Mouse (Mus musculus) urinary bladder, postnatal 14 days (tissue): Measurements from ENCODE around the gene Phf1.
A peak's percentile ranks its signal among the peaks of the same experiment; 100 is the strongest.

Experiments used
- DNase-seq: peaks from one replicate; pipeline ENCODE4 v3.0.0; 2021; ENCODE audit warnings: low spot score

The Phf1 gene

DNA sequence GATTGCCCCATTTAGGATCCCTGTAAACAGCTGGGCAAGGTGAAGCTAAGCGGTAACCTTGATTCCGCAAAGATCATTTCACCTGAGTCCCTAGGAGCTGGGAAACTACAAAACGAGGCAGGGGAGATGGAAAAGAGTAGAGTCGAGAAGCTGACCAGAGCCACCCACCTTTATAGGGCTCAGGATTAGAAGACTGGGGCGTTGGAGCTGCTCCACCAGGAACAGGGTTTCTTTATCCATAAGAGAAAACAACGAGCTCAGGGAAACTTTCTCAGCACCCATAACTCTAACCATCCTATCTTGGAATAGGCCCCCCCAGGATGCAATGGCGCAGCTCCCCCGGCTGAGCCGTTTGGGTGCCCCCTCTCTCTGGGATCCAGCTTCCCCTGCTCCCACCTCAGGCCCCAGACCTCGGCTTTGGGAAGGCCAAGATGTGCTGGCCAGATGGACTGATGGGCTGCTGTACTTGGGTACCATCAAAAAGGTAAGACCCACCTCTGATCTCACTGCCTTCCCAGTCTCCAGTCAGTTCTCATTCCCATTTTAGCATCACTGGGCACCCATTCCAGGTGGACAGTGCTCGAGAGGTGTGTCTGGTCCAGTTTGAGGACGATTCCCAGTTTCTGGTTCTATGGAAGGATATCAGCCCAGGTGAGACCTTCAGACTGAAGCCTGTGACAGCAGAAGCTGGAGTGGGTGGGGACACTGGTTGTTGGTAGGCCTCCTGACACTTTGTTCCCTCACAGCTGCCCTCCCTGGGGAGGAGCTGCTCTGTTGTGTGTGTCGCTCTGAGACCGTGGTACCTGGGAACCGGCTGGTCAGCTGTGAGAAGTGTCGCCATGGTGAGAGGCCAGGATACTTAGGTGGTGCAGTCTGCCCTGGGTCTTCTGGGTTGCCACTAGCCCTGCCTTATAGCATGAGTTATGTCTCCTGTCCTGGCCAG lies 1.3 kb downstream of the Phf1 start:
- no peak for DNase-seq

DNA sequence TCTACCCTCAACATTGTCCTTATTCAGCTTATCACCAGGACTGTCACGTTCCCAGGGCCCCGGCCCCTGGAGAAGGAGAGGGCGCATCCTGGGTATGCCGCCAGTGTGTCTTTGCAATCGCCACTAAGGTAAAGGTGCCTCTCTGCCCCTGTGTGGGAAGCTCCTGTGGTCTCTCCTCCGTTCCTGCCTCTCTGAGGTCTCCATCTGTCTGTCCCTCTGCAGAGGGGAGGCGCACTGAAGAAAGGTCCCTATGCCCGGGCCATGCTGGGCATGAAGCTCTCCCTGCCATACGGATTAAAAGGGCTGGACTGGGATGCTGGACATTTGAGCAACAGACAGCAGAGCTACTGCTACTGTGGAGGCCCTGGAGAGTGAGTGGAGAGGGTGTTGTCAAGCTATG lies 2.2 kb downstream of the Phf1 start:
- no peak for DNase-seq

DNA sequence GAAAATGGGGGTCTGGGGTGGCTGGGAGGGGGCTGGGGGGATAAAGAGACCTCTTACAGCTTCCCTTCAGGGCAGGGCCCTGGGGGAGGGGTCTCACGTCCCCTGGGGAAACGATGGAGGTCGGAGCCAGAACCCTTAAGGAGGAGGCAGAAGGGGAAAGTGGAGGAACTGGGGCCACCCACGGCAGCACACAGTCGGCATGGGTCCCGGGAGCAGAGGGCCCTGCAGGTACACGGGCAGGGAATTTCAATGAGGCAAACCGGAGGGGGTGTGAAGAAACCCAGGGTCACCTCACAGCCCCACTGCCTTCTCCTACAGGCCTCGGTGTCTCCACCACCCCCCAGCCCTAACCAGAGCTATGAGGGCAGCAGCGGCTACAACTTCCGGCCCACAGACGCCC lies 3.6 kb downstream of the Phf1 start:
- DNase-seq: no peak

DNA sequence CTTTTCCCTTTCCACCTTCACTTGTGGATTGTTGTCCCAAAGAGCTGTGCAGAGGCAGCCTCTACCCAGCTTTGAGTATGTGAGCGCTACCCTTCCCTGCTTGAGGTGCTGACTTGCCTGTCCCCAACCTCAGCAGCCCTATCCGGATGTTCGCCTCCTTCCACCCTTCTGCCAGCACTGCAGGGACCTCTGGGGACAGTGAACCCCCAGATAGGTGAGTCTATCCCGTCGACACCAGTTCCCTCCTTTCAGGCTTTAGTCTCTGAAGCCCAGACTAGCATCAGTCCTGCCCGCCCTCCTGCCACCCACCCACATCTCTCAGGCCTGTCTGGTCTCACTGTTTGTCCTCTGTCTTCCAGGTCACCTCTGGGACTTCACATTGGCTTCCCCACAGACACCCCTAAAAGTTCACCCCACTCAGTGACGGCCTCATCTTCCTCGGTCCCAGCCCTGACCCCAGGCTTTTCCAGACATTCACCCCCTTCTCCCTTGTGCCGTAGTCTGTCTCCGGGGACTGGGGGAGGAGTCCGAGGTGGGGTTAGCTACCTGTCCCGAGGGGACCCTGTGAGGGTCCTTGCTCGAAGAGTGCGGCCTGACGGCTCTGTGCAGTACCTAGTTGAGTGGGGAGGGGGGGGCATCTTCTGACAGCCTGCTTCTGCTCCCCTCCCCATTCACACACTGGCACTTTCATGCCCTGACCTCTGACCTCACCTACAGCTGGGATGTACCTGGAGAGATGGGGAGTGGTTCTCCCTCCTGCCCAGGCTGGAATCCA lies 4.3 kb downstream of the Phf1 start:
- DNase-seq: no peak

DNA sequence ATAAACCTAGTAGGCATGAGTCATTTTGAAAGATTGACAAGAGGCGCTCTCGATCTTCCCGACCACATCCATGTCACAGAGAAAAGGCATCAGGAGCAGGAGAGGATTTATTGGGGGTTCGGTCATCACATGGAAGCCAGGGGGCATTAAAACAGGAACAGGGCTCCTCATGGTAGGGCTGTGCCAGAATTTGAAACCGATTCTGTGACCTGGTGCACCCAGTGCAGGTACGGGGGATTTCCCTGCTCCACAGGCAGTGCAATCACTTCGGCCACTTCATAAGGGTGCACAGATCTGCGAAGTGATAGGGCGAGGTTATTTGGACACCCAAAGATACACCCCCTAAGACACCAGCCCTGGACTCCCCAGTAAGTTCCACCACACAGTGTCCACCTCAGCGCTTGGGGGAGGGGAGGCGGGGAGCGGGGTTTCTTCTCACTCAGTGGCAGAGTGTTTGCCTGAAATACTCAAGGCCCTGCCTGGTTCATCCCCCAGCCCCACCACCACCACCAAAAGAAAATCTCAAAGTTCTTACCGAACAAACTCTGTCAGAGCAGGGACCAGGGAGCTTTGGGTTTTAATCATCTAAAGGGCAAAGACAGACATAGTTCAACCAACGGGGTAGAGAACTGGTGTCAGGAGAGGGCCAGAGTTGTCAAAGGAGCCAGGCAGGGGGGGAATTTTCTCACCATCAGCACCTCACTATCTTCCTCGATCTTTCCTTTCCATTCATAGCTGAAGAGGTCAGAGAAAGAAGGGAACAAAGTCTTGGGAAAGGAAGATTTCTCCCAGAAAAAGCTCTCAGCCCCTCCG lies 5.2 kb downstream of the Phf1 start:
- DNase-seq: no peak

DNA sequence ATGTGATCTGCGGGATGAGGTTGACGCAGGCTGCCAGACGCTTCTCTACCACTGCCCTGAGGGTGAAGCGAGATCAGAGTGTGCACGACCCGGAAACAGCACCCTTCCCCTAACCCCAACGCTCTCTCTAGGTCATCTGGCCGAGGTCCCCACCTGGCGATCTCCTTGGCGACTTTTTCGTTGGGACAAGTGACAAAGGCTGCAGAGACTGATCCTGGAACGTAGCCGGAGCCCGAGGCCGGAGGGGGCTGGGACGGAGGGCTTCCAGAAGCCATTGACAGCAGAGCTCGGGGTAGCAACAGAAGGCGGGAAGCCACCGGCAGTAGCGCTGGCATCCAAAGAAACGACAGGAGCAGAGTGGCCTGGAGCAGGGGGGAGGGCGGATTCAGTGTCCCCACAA lies 5.9 kb downstream of the Phf1 start:
- no peak for DNase-seq

DNA sequence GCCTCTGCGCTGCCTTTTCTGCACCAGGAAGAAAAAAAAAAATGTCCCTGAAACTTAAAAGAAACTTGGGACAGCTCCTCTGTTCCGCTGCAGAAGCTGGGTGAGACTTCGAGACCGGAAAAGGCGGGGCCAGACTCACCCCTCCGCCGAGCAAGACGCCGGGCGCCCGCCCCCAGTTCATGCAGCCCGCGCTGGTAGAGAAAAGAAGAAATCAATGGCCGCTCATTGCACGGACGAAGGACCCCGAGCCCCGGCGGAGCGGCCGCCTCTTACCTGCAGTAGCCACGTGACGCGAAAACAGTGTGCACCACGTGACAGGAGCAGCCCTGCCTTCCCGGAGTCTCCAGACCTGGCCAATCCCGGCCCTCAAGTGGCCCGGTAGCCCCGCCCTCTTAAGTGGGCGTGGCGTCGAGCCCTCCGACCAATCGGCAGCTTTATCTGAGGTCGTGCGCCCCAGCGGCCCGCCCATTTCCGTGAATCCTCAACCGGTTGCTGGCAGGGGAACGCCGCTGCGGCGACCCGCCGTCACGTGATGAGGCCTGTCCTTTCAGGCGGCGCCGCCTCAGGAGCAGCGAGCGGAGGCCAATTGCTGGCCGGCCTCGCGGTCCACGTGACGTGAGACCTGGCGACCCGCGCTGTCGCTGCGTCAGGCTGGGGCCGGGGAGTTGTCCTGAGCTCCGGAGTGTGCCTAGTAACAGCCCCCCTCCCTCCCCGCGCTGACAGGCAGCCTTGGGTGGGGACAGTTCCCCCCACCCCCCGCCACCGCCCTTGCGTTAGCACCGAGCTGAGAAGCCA lies 6.5 kb downstream of the Phf1 start, which contains the start of gene Cuta:
TSS of gene Cuta (minus strand) at position 392 of the 795 bp plus-strand sequence.
- peak; percentile 99 for DNase-seq

DNA sequence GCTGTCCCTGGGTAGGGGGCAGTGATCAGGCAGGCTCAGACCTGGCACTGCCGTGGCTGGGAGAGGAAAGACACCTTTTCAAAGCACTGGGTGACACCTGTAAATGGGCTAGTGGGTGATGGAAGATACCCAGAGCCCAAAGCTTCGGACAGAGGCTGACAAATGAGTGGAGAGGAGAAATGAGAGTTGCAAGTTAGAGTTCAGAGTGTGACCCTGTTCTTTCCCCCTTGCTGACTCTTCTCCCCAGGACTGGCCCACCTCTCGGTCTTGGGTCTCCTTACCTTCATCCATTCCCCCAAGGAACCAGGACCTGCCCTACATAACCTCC lies 7.1 kb downstream of the Phf1 start:
- DNase-seq: no peak

DNA sequence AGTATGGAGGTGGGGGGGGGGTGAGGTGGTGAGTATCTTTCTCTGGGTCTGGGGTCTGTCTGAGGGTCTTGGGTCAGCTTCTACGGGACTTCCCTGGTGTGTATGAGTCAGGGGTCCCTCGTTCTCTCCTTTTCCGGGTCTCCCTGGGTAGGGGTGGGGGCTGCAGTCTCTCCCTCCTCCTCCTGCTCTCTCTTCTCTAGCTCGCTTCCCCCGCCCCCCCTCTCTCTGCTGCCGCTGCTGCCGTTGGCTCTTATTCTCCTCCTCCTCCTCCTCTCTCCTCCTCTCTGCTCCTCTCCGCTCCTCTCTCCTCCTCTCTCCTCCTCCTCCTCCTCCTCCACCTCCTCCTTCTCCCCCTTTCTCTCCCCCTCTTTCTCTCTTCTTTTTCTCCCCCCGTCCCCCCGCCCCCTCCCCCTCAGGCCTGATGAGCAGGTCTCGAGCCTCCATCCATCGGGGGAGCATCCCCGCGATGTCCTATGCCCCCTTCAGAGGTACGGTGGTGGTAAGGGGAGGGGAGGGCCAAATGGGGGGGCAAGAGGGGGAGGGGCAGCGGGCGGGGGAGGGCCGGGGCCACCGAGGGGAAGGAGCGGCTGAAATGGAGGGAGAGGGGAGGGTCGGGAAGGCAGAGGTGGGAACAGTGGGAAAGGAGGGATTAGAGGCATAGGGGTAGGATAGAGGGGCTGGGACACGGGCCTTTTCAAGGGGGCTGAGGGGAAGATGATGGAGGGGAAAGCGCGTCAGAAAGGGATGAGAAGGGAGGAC lies 8.4 kb downstream of the Phf1 start, which contains the start of gene Syngap1:
TSS of gene Syngap1 (plus strand) at position 223 of the 759 bp plus-strand sequence.
- DNase-seq: peak; percentile 41

DNA sequence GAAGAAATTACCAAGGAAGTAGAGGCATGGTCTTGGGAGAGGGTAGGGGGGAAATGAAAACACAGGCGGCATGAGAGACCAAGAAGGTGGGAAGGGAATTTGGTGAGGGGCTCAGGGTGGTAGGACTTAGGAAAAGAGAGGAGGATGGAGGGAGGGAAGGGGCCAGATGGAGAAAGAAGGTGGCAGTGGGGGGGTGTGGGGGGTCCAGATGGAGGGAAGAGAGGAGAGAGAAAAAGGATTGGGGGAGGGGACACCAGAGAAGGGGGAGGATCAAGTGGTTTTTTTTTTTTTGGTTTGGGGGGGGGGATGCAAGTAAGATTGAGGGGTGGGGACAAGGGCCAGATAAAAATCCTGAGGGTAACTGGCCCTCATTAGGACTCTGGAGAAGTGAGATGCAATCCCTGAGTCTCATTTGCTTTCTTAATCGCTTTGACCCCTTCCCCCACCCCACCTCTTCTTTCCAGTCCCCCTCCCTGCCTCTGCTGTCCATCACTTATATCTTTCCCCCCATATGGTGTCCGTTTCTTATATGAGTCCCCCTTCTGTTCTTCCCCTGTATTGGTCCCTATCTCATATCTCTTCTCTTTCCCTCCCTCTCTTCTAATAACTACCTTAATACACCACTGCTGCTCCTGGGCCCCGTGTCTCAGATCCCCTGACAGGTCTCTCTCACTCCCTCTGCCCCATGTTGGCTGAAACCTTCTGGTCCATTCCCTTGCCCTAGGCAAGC lies 9.2 kb downstream of the Phf1 start:
- no peak for DNase-seq

DNA sequence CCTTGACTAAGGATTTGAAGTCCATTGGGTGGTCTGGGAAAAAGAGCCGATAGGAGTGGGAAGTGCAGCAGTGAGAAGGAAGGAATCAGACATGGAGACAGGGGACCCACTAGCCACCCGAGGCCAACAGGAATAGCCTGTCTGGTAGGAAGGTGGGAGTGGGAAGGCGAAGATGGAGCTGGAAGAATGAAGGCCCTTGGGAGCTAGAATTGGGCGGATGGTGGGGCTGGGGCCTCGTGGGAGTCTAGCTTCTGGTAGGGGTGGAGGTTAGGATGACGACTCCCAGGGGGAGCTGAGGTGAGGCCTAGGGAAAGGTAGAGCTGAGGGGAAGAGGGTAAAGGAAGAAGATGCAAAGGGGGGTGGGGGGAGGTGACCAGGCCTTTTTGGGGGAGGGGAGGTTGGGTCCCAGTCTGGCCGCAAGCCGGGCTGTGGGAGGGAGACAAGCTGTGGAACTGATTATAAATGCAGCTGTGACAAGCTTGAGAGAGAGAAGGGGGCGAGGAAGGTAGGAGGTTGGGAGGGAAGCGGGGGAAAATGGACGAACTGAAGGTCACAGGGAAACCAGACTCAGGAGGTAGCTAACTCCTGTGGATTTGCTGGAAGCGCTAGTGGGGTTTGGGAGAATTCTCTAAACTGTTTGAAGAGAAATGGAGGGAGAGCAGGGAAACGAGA lies 13.1 kb downstream of the Phf1 start:
- DNase-seq: no peak

DNA sequence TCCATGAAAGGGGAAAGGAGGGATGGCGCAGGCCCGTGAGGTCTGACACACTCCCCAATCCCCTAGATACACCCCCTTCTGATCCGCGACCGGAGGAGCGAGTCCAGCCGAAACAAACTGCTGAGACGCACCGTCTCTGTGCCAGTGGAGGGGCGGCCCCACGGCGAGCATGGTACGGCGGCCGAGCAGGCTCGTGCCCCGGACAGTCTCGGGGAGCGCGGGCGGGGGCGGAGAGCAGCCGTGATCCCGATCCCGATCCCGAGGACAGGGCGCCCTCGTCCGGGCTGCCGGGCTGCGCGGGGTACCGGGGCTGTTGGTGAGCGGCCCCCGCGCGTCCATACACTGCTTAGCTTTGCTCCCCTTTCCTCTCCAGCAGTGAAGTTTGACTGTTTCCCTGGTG lies 13.7 kb downstream of the Phf1 start:
- peak; percentile 81 for DNase-seq

DNA sequence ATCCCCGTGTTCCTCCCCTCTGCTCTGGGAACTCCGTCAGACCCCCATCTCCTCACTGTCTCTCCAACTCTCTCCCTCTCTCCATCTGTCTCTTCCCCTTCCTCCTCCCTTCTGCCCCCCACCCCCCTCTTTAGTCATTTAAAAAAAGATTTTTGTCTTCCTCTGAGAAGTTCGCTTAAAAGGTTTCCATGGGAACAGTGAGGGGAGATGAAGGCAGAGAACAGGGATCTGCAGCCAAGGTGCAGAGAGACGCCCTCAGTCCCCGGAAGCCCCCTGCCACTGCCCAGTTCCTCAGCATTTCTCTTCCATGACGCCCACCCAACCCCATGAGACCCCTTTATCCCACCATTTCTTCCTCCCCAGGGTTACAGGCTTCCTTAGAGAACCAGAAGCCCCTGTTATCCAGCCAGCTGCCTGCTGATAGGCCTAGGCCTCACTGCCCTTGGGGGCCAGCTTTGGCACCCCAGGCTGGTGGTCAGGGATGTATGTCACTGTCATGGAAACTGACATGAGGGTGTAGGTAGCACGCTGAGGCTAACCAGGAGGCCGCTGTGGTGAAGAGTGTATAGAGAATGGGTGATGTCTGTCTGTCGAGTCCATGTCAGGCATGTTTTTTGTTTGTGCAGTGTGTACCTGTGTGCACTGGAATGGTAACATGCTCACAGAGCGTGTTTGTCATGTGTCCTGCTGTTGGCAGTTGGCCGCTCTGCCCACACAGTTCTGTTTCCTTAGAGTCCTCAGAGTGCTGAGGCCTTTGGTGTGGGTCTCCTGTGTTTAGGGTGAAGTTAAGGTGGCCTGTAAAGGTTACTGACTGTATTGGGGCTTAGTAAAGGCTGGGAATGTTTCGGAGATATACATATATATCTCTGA lies 14.6 kb downstream of the Phf1 start:
- no peak for DNase-seq

DNA sequence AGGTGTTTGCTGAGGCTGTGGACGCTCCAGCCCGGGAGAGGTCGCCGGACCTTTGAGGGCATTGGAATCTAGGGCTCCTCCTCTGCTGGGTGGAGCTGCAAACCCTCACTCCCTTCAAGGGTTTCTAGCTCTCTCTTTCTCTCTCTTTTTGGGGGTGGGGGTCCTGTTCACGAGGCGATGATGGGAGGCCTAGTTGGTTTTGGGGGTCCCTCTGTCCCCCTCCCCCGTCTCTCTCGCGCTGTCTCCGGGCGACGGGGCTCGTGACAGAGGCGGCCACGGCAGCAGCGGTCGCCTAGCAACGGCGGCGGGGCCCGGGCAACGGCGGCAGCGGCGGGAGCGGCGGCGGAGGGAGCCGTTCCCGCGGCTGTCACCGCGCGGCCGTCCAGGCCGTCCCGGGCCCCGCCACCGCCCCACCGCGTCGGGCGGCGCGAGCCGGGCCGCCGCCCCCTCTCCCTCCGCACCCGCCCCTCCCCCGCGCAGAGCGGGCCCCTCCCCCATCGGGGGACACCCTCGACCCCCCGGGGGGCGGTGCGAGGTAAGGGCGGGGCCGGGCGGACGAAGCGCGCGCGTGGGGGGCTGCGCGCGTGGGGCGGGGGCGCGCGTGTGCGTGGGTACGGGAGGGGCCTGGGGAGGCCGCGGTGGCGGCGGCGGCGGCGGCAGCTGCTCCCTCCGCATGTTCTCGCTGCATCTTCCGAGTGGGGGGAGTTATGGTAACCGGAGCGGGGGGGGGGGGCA lies 15.6 kb downstream of the Phf1 start:
- DNase-seq: peak; percentile 45

DNA sequence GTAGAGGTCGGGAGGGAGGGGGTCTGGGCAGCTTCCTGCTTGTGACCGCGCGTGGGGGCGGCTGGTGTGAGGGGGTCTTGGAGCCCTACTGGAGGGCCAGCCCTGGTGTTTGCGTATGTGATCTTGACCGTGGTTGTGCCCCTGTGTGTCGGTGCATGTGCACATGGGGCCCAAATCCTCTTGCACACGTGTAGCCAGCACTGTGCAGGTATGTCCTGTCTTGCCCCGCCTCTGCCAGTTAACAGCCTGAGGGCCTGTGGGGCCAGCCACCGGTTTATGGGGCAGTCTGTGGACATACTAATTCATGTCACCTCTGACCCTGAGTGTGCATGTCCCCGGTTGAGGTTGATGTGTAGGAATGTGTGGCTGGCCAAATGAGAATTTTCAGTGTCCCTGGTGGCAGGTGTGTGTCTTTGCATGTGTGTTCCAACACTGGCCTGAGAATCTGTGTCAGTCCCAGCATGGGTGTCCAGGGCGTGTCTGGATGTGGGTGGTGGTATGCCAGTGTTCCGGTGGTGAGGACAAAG lies 16.3 kb downstream of the Phf1 start:
- DNase-seq: no peak

DNA sequence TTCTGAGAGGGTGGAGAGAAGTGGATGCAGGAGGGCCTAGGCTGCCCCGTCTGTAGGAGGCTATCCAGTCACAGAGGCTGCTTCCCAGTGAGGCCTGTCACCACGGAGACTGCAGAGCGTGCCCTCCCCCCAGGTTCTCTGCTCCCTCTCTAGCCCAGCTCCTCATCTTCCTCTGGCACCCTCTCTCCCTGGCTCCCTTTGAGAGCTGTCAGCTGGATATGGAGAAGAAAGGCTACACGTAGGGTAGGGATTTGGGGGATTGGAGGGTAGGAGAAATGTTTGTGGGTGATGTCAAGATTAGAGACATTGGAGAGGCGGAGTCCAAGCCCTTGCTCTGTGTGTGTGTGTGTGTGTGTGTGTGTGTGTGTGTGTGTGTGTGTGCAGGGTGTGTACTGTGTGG lies 17.0 kb downstream of the Phf1 start:
- DNase-seq: no peak

DNA sequence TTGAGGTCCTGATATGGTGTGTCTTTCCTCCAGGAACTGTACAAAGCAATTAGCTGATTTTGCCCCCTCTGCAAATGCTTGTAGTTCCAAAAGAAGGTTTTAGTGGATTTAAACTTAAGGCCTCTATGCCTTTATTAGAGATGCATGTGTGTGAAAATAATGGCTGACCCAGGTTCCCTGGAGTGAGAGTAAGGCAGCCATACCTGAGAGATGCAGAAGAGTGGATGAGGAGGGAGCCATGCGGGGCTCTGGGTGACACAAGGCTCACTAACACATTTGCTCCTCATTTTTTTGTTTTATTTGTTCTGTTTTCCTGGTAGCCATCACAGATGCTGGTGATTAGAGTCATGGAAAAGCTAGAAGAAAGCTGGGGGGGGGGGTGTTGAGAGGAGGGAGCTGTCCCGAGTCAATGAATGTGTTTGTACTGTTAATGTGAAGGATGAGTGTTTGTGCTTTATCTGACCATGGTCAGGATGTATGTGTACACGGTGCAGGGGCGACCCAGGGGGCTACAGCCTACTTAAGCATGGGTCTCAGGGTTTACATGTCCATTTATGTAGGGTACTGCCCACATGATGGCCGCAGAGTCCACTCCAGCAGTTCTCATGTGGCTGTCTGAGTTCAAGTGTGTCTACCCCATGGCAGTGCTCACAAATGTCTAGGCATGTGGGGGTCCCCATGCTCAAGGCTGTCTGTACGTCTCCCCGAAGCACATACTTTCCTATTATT lies 17.9 kb downstream of the Phf1 start:
- no peak for DNase-seq
